Mouse (Mus musculus): Measurements from ENCODE around the gene D1Ertd622e.
A peak's percentile ranks its signal among the peaks of the same experiment; 100 is the strongest.

D1Ertd622e gene

DNA sequence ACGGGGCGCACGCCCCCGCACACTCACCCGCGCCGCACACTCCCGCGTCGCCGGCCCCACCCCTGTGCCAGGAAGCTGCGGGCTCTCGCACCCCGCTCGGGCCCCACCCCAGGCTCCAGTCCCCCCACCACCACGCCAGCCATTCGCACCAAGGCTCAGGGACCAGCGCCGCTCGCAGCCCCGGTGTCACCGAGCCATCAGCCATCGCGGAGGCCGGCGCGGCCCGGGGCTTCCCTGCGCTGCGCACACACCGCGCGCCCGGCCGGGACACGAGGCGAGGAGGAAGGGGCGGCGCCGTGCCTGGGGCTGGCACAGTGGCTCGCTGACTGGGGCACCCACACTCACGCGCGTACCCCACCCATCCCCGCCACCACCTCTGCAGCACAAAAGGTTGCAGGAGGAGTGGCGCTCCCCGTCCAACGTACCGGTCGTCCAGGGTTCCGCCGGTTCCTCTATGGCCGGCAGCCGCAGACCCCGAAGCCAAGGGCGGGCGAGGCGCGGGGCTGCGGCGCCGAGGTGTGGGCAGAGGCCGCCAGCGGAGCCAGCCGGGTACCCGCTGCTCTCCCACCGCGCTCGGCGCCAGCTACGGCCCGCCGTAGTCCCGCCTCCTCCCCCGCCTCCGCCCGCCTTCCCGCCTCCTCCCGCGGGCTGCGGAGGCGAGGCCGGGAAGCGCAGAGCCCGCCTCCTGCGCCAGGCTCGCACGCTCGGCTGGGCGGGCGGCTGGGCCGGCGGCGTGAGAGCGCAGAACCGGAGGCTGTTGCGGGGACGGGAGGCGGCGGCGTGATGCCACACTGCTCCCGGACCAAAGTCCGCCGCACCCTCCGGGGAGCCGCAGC lies at the start of gene D1Ertd622e:
Gene D1Ertd622e (minus strand): TSS at position 669 of the 836 bp plus-strand sequence.
- DNase-seq = peak; percentile 84

- DNase-seq = no peak
These were observed 48.6 kb upstream of the D1Ertd622e start for GRCm38 (mm10) chr1:97710520-97710919.

DNA sequence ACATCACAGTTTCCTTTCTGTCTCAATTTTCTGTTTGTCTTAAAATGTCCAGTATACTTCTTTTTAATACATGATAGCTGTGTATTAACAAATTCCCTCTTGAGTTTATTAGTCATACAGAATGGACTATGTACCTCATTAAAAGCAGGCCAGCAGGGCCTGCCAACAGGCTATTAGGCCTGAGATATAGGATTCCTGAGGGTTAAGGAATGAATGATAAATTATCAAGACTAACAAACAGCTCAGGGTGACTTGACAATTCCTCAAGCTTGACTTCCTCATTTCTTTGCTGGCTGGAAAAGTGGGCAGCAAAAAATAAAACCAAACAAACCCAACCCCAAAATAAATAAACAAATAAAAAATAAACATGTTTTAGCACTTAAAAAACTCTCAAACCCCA lies 43.5 kb upstream of the D1Ertd622e start:
- DNase-seq = no peak

- DNase-seq = no peak
These were observed 42.8 kb upstream of the D1Ertd622e start for GRCm38 (mm10) chr1:97704646-97705045.

- no peak for DNase-seq
These were observed 37.2 kb upstream of the D1Ertd622e start for GRCm38 (mm10) chr1:97698956-97699570.

GRCm38 (mm10) chr1:97697273-97697672 lies 35.4 kb upstream of the D1Ertd622e start:
- no peak for DNase-seq

DNA sequence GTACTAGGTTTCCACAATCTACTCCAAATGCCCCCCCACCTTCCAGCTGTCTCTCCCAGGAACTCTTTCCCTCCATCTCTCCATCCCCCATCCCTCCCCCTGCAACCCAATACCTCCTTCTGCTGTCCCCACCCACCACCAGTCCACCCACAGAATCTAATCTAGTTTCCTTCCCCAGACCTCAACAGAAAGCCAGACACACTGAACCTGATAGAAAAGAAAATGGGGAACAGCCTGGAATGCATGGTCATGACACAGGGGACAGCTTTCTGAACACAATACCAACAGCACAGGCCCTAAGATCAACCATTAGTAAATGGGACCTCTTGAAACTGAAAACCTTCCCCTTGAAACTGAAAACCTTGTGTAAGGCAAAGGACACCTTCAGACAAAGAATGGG lies 32.0 kb upstream of the D1Ertd622e start:
- no peak for DNase-seq

DNA sequence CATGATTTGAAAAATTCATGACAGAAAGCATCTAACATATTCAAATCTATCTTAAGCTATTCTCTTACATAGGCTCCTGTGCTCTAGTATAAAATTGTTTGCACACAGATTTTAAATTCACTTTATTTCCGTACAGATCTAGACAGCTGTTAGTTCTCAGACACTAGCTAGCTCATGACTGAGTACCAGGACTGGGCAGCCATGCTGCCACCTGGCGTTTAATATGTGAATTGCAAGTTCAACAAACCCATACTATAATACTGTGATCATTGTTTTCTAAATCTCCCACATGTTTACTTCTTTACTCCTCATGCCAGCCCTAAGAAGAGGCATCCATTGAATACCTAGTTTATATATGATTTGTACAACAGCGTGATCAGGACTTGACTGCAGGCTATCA lies 26.9 kb upstream of the D1Ertd622e start:
- peak; percentile 20 for DNase-seq

DNA sequence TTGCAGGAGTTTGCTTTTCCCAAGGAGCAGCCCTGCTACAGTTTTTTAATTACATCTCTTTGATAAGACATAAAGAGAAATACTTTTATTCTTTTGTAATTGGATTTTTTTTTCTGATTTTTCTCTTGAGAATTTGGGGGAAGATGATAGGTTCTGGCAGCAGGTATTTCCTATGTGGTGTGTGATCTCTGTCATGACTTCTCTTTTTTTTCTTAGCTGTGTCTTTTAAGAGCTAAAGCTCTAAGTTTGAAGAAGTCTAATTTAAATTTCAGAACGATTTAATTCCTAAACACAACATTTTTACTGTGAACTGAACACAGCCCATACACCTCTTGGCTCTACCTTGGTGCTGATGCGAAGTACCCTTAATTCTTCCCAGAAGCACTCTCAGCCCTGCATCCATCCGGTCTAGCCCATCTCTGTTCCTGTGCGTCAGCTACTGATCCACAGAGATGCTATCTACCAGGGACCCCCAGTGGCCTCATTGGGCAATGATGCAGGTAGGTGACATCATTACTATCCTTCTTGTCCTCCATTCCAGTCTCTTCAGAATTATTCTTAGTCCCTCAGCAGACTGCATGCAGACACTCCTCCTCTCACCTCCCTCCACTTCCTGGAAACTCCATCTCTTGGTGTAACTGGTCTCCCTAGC lies 14.8 kb upstream of the D1Ertd622e start:
- DNase-seq = no peak

GRCm38 (mm10) chr1:97676115-97676514 lies 14.2 kb upstream of the D1Ertd622e start:
- no peak for DNase-seq

GRCm38 (mm10) chr1:97672849-97673248 lies 11.0 kb upstream of the D1Ertd622e start:
- no peak for DNase-seq

DNA sequence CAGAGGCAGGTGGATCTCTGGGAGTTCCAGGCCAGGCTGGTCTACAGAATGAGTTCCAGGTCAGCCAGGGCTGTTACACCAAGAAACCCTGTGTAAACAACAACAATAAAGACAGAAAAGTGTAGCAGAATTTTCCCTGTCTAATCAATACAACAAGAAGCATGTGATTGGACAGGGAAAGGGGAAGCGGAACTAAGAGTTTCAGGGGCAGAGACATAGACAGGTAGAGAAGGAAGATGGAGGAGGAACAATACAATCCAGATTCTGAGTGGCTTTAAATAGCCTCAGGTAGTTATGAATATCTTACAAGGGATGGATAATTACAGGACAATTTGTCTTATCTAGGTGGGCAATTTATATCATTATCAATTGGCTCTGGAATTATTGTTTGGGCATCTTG lies 5.4 kb upstream of the D1Ertd622e start:
- DNase-seq = no peak

- DNase-seq = no peak
These were observed 450 bp upstream of the D1Ertd622e start for GRCm38 (mm10) chr1:97662324-97662723.

GRCm38 (mm10) chr1:97660687-97661405 lies 1.0 kb downstream of the D1Ertd622e start:
- DNase-seq = peak; percentile 81

- DNase-seq = no peak
These were observed 2.5 kb downstream of the D1Ertd622e start for GRCm38 (mm10) chr1:97659405-97659804.

DNA sequence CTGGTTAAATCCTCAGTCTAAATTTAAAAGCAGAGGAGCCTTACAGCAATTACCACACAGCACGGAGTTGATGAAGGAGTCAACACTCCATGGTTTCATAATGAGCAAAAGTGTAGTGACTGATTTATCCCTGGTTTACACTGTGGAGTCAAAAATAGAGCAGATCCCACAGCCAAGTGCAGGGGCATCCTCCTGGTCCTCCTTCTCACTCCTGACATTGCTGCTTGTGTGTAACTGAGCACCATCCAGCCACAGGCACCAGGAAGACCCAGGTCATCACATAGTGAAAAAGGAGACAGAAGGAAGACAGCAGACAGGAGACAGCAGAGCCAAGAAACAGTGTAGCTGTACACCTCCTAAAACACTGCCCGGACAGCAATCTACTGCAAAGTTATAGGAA lies 4.1 kb downstream of the D1Ertd622e start:
- no peak for DNase-seq

DNA sequence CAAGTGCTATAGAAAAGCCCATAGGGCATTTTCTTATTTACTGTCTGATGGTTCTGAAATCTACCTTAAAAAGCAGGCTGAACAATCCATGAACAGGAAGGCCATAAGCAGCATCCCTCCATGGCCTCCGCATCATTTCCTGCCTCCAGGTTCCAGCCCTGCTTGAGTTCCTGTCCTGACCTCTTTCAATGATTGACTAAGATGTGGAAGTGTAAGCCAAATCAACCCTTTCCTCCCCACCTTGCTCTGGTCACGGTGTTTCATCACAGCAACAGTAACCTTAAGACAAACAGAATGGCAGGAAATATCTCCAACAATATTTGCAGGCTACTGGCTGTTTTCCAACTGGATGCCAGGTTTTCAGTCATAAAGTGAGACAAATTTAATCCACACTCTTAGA lies 4.7 kb downstream of the D1Ertd622e start:
- DNase-seq = no peak

DNA sequence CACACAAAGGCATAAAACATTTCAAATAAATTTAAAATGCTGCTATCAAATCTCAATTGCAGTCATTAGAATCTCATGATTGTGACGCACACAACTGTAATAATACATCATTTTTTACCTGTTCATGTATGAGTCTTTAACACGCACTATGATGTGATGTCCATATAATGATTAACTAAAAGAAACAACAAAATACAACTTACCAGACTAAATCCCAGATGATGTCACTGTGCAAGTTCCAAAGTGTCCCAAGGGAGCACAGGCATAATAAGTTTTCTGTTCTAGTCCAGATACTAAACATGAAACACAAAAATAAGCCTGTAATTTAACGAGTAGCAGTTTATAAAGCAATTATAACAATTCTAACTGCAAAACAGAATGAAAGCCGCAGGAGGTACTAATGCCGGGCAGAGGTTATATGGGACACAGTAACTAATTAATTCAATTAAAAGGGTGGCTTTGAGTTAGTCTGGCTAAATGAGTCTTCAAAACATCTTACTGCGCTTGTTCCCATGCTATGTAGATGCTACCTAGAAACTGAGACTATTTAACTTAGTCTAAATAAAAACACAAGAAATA lies 7.4 kb downstream of the D1Ertd622e start:
- DNase-seq = no peak

GRCm38 (mm10) chr1:97650553-97651123 lies 11.2 kb downstream of the D1Ertd622e start:
- no peak for DNase-seq

- no peak for DNase-seq
These were observed 11.8 kb downstream of the D1Ertd622e start for GRCm38 (mm10) chr1:97650072-97650471.

DNA sequence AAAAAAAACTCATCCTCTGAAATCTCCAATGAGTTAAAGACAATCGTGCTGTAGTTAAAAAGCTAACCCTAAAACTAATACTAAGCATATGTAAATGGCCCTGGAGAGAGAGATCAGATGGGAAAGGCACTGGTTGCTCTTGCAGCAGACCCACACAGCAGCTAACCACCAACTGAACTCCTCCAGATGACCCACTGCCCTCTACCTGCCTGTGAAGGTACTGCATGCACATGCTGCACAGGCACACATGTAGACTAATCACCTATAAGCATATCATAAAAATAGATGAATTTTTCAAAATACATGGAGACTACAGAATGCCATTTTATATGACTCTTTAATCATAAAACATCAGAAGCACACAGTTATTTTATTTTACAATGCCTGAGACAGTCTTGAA lies 14.8 kb downstream of the D1Ertd622e start:
- no peak for DNase-seq

GRCm38 (mm10) chr1:97634104-97634503 lies 27.8 kb downstream of the D1Ertd622e start:
- DNase-seq = no peak

Data from cerebellum, adult 9-10 months (tissue).